Mouse (Mus musculus): ENCODE measurements around the gene Stum. TPM values are rescaled to one million over a fixed set of nuclear protein-coding genes. Genes with fewer than 3 reads are reported as not detected.

Stum gene
- total and polyA plus RNA-seq, 2 experiments from 2014 or later, result 16.7 to 80.7 TPM

GRCm38 (mm10) chr1:180510442-180510841 is 27.1 kb upstream of the Stum start:
- Histone ChIP-seq H3K36me3 (ENCODE audit: insufficient read depth) (no peaks in the 10 kb centered on the region), H3K9me3 (ENCODE audit: low read length) (no peaks in the 10 kb centered on the region), H3K4me1 (ENCODE audit: insufficient read depth) (0 out of 2 replicates have a peak, but pooled peaks cover 3% of the 10 kb centered on the region), H3K9ac (no peak overlapping the region), H3K27me3 (ENCODE audit: insufficient read depth, low read length) (no peaks in the 10 kb centered on the region), H3K4me3 (ENCODE audit: low read depth, low read length) (no peak overlapping the region), H3K27ac (ENCODE audit: low read depth, low read length) (no peak overlapping the region), H3K4me2 (ENCODE audit: low read depth) (no peak overlapping the region)
- ATAC-seq (no peak), DNase-seq (peak; percentile 28)
- TF ChIP-seq CTCF (IDR thresholded peaks at IDR 0.05; ENCODE audit: low read depth), result no peak
- WGBS, result 59% methylated on average over 15 of the region's 15 CpGs

- Histone ChIP-seq H3K4me2 (ENCODE audit: low read depth) (no peak overlapping the region), H3K9ac (no peak overlapping the region), H3K27me3 (ENCODE audit: insufficient read depth, low read length) (no peaks in the 10 kb centered on the region), H3K4me3 (ENCODE audit: low read depth, low read length) (no peak overlapping the region), H3K27ac (ENCODE audit: low read depth, low read length) (no peak overlapping the region), H3K9me3 (ENCODE audit: low read length) (no peaks in the 10 kb centered on the region), H3K36me3 (ENCODE audit: insufficient read depth) (no peaks in the 10 kb centered on the region), H3K4me1 (ENCODE audit: insufficient read depth) (0 out of 2 replicates have a peak, but pooled peaks cover 3% of the 10 kb centered on the region)
- WGBS, result 86% methylated on average over 7 of the region's 7 CpGs
- DNase-seq (no peak), ATAC-seq (no peak)
- no peak for TF ChIP-seq CTCF (IDR thresholded peaks at IDR 0.05; ENCODE audit: low read depth)
Measured at GRCm38 (mm10) chr1:180508662-180509061, 25.4 kb upstream of the Stum start.

- Histone ChIP-seq H3K4me1 (ENCODE audit: insufficient read depth) (0 out of 2 replicates have a peak, but pooled peaks cover 3% of the 10 kb centered on the region), H3K36me3 (ENCODE audit: insufficient read depth) (no peaks in the 10 kb centered on the region), H3K27ac (ENCODE audit: low read depth, low read length) (no peak overlapping the region), H3K9me3 (ENCODE audit: low read length) (no peaks in the 10 kb centered on the region), H3K27me3 (ENCODE audit: insufficient read depth, low read length) (no peaks in the 10 kb centered on the region), H3K9ac (no peak overlapping the region), H3K4me3 (ENCODE audit: low read depth, low read length) (no peak overlapping the region), H3K4me2 (ENCODE audit: low read depth) (no peak overlapping the region)
- WGBS, result 52% methylated on average over 7 of the region's 7 CpGs
- ATAC-seq (peak; percentile 57; the same call in 1 of the 2 replicates), DNase-seq (peak; percentile 44)
- no peak for TF ChIP-seq CTCF (IDR thresholded peaks at IDR 0.05; ENCODE audit: low read depth)
Measured at GRCm38 (mm10) chr1:180507291-180507791, 24.0 kb upstream of the Stum start.

- no peaks in the 10 kb centered on the region for H3K27me3 ChIP-seq (ENCODE audit: insufficient read depth, low read length)
- no peaks in the 10 kb centered on the region for H3K36me3 ChIP-seq (ENCODE audit: insufficient read depth)
- H3K9me3 ChIP-seq (ENCODE audit: low read length), result no peaks in the 10 kb centered on the region
- DNase-seq (no peak), ATAC-seq (no peak)
- H3K4me1 ChIP-seq (ENCODE audit: insufficient read depth), result 0 out of 2 replicates have a peak, but pooled peaks cover 3% of the 10 kb centered on the region
- H3K4me3 ChIP-seq (ENCODE audit: low read depth, low read length), result no peak overlapping the region
- H3K27ac ChIP-seq (ENCODE audit: low read depth, low read length), result no peak overlapping the region
- no peak for TF ChIP-seq CTCF (IDR thresholded peaks at IDR 0.05; ENCODE audit: low read depth)
- no peak overlapping the region for H3K9ac ChIP-seq
- H3K4me2 ChIP-seq (ENCODE audit: low read depth), result no peak overlapping the region
- WGBS, result 81% methylated on average over 7 of the region's 7 CpGs
Measured at GRCm38 (mm10) chr1:180506341-180506740, 23.0 kb upstream of the Stum start.

GRCm38 (mm10) chr1:180504899-180505298 is 21.6 kb upstream of the Stum start:
- WGBS, result 73% methylated on average over 5 of the region's 5 CpGs
- Histone ChIP-seq H3K9ac (no peak overlapping the region), H3K9me3 (ENCODE audit: low read length) (no peaks in the 10 kb centered on the region), H3K4me2 (ENCODE audit: low read depth) (no peak overlapping the region), H3K36me3 (ENCODE audit: insufficient read depth) (no peaks in the 10 kb centered on the region), H3K4me1 (ENCODE audit: insufficient read depth) (no peaks in the 10 kb centered on the region), H3K27ac (ENCODE audit: low read depth, low read length) (no peak overlapping the region), H3K4me3 (ENCODE audit: low read depth, low read length) (no peak overlapping the region), H3K27me3 (ENCODE audit: insufficient read depth, low read length) (no peaks in the 10 kb centered on the region)
- ATAC-seq (no peak), DNase-seq (no peak)
- TF ChIP-seq CTCF (IDR thresholded peaks at IDR 0.05; ENCODE audit: low read depth), result no peak

- Histone ChIP-seq H3K36me3 (ENCODE audit: insufficient read depth) (no peaks in the 10 kb centered on the region), H3K4me3 (ENCODE audit: low read depth, low read length) (no peak overlapping the region), H3K27ac (ENCODE audit: low read depth, low read length) (no peak overlapping the region), H3K9me3 (ENCODE audit: low read length) (no peaks in the 10 kb centered on the region), H3K4me1 (ENCODE audit: insufficient read depth) (no peaks in the 10 kb centered on the region), H3K9ac (no peak overlapping the region), H3K27me3 (ENCODE audit: insufficient read depth, low read length) (no peaks in the 10 kb centered on the region), H3K4me2 (ENCODE audit: low read depth) (no peak overlapping the region)
- TF ChIP-seq CTCF (IDR thresholded peaks at IDR 0.05; ENCODE audit: low read depth), result no peak
- 35% methylated on average over 5 of the region's 5 CpGs for WGBS
- DNase-seq (no peak), ATAC-seq (peak; percentile 63)
Measured at GRCm38 (mm10) chr1:180503484-180503883, 20.2 kb upstream of the Stum start.

GRCm38 (mm10) chr1:180502566-180502965 is 19.3 kb upstream of the Stum start:
- Histone ChIP-seq H3K27me3 (ENCODE audit: insufficient read depth, low read length) (no peaks in the 10 kb centered on the region), H3K27ac (ENCODE audit: low read depth, low read length) (no peak overlapping the region), H3K4me3 (ENCODE audit: low read depth, low read length) (no peak overlapping the region), H3K4me2 (ENCODE audit: low read depth) (no peak overlapping the region), H3K9me3 (ENCODE audit: low read length) (no peaks in the 10 kb centered on the region), H3K4me1 (ENCODE audit: insufficient read depth) (no peaks in the 10 kb centered on the region), H3K9ac (no peak overlapping the region), H3K36me3 (ENCODE audit: insufficient read depth) (no peaks in the 10 kb centered on the region)
- 67% methylated on average over 4 of the region's 4 CpGs for WGBS
- no peak for TF ChIP-seq CTCF (IDR thresholded peaks at IDR 0.05; ENCODE audit: low read depth)
- no peak for DNase-seq
- ATAC-seq, result no peak

All from forebrain, postnatal 0 days (tissue).